ENCODE assay signal across 15 mouse cellular contexts in the genomic region with DNA sequence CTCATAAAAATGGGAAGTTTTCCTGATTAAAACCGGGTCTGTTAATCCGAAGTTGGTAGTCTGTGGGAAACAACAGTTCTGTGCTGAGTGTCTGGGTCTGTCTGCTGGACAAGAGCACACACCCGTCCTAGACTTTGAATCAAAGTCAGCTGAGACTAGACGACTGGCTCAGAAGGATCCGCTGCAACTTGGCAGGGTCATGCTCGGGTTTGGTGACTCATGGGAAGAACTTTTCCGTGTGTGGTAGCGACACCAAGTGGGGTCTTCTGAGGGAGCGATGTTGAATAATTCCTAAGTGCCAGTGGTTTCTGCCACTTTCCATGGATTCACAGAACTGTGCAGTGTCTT.
DNase-seq lines count a peak whose midpoint lies in the region; ATAC-seq and TF ChIP-seq lines count a peak whose summit lies in the region.
"Had no signal": no experiment of that assay in that cellular context is flagged by ENCODE, and none has a peak within 500 bp of the region (broad histone marks: within the 10 kb centered on the region; RNA-seq: fewer than 3 reads in every experiment).

No protein-coding gene starts in this region.

- 0 out of 2 replicates have a peak, but pooled peaks have one; percentile 53 for TF ChIP-seq POLR2A in heart, adult 2 months (IDR thresholded peaks at IDR 0.05; ENCODE audit: insufficient read depth, low read depth, low read length)

- peak overlapping the region; percentile 65 for H3K27ac ChIP-seq in heart, adult 2 months
- H3K27ac ChIP-seq in lung, postnatal 0 days (ENCODE audit: low read length): no peak overlapping the region
- no peak overlapping the region for H3K27ac ChIP-seq in forebrain, embryonic 10.5 days
- H3K27ac ChIP-seq: hindbrain, embryonic 12.5 days; liver, embryonic 14.5 days had no signal

- no peaks in the 10 kb centered on the region for H3K9me3 ChIP-seq in lung, postnatal 0 days (ENCODE audit: low read length)
- H3K9me3 ChIP-seq in forebrain, embryonic 10.5 days: no peaks in the 10 kb centered on the region
- H3K9me3 ChIP-seq: hindbrain, embryonic 12.5 days had no signal

- H3K4me1 ChIP-seq in heart, adult 2 months (ENCODE audit: control insufficient read depth, insufficient read depth, low read length): peaks cover 8% of the 10 kb centered on the region
- H3K4me1 ChIP-seq in lung, postnatal 0 days (ENCODE audit: insufficient read depth, low read depth, low read length): peaks cover 4% of the 10 kb centered on the region; the same call in 1 of the 2 replicates
- peaks cover 25% of the 10 kb centered on the region for H3K4me1 ChIP-seq in forebrain, embryonic 10.5 days

- 64% methylated on average over 9 of the region's 9 CpGs for WGBS in heart, adult 2 months
- 57% methylated on average over 9 of the region's 9 CpGs for WGBS in lung, postnatal 0 days
- WGBS in forebrain, embryonic 10.5 days: 90% methylated on average over 9 of the region's 9 CpGs

- TF ChIP-seq EP300 in heart, adult 2 months (IDR thresholded peaks at IDR 0.05; ENCODE audit: insufficient read depth, low read depth, low read length): no peak
- TF ChIP-seq EP300 in lung, postnatal 0 days (IDR thresholded peaks at IDR 0.05): no peak

- TF ChIP-seq CTCF in heart, adult 2 months (IDR thresholded peaks at IDR 0.05): peak; percentile 29; the same call in 1 of the 2 replicates
- peak; percentile 35; the same call in 1 of the 2 replicates for TF ChIP-seq CTCF in lung, postnatal 0 days (IDR thresholded peaks at IDR 0.05)

- H3K4me3 ChIP-seq in heart, adult 2 months: peak overlapping the region; percentile 20; the same call in 1 of the 2 replicates
- H3K4me3 ChIP-seq in lung, postnatal 0 days (ENCODE audit: low read depth, low read length): peak overlapping the region; percentile 4; the same call in 1 of the 2 replicates
- H3K4me3 ChIP-seq in forebrain, embryonic 10.5 days: no peak overlapping the region
- H3K4me3 ChIP-seq: hindbrain, embryonic 12.5 days had no signal

- no peak overlapping the region for H3K9ac ChIP-seq in heart, adult 2 months (ENCODE audit: low read depth, low read length)
- H3K9ac ChIP-seq in lung, postnatal 0 days (replicated peaks; ENCODE audit: low read depth): no peak overlapping the region
- H3K9ac ChIP-seq: hindbrain, embryonic 12.5 days; liver, embryonic 14.5 days had no signal

- H3K27me3 ChIP-seq in heart, adult 2 months (ENCODE audit: control insufficient read depth, insufficient read depth, low read length): no peaks in the 10 kb centered on the region
- no peaks in the 10 kb centered on the region for H3K27me3 ChIP-seq in lung, postnatal 0 days (replicated peaks; ENCODE audit: insufficient read depth, low read length)
- no peaks in the 10 kb centered on the region for H3K27me3 ChIP-seq in forebrain, embryonic 10.5 days (ENCODE audit: poor library complexity, severe bottlenecking)

- no peaks in the 10 kb centered on the region for H3K36me3 ChIP-seq in heart, adult 2 months (ENCODE audit: control insufficient read depth, insufficient read depth, low read length)
- no peaks in the 10 kb centered on the region for H3K36me3 ChIP-seq in lung, postnatal 0 days (ENCODE audit: insufficient read depth, low read length)
- no peaks in the 10 kb centered on the region for H3K36me3 ChIP-seq in forebrain, embryonic 10.5 days (replicated peaks)
- H3K36me3 ChIP-seq: hindbrain, embryonic 12.5 days had no signal

- no peak overlapping the region for H3K4me2 ChIP-seq in lung, postnatal 0 days (replicated peaks; ENCODE audit: low read depth, low read length)
- H3K4me2 ChIP-seq: hindbrain, embryonic 12.5 days had no signal

- peak; percentile 47; the same call in 1 of the 2 replicates for ATAC-seq in lung, postnatal 0 days
- ATAC-seq: CD4-positive, CD25-positive, alpha-beta regulatory T cell, adult 4 months; midbrain, embryonic 16.5 days had no signal

- DNase-seq in heart, adult 2 months: peak; percentile 30 to 49
- no peak for DNase-seq in heart, adult 8-10 months (ENCODE audit: low spot score)
- peak; percentile 28 for DNase-seq in lung, postnatal 0 days (ENCODE audit: low spot score)
- no peak for DNase-seq in lung, adult 18-20 months
- DNase-seq in NIH3T3 (ENCODE audit: low read depth): peak; percentile 64
- peak; percentile 25 for DNase-seq in heart, postnatal 4 days
- no peak for DNase-seq in left cerebral cortex, adult 18-20 months (ENCODE audit: low spot score in 2 of 2)
- no peak for DNase-seq in forebrain, embryonic 10.5 days (ENCODE audit: extremely low spot score, low spot score)
- DNase-seq: adrenal gland, postnatal 10 days; kidney, postnatal 25 days; thymus, postnatal 4 days had no signal

- H3K79me2 ChIP-seq in heart, adult 2 months (replicated peaks; ENCODE audit: control insufficient read depth, insufficient read depth, low read length): no peaks in the 10 kb centered on the region

- intact Hi-C loops in heart, adult 2 months (cut with DNase I): loop anchor here (2.0 kb wide), 1 partner anchor 19 kb away; no protein-coding TSS in a partner anchor

Comparison
In these comparisons a context has a peak if more than half of its experiments do, and no peak if none do; other contexts are left out.
1. DNase-seq: peak in heart, adult 2 months (2 of 2), lung, postnatal 0 days (single experiment), NIH3T3 (single experiment) and heart, postnatal 4 days (single experiment); none in heart, adult 8-10 months (single experiment), lung, adult 18-20 months (0 of 2), left cerebral cortex, adult 18-20 months (0 of 2) and forebrain, embryonic 10.5 days (single experiment).